Mouse (Mus musculus): ENCODE data around the gene Cdk2.

DNA sequence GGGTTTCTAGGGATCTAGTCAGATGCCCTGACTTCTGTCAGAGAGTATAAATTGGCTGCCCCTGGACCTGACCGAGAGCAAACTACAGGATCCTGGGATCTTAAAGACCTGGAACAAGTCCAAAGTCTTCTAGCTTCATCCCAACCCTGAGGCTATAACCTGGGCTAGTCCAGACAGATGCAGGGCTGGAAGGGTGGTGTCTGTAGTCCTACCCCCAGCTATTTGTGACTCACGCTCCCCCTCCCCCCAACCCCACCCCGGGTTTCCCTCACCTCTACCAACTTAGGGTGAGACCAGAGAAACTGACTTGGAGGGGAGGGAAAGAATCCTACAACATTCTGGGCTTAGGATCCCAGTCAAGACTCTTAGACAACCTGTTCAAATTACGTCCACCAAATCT lies 37.8 kb upstream of the Cdk2 start:
- TF ChIP-seq CTCF (IDR thresholded peaks at IDR 0.05; ENCODE audit: borderline replicate concordance, extremely low read depth, insufficient read depth, insufficient read length): no peak
- no peak for TF ChIP-seq POLR2A (IDR thresholded peaks at IDR 0.05; ENCODE audit: borderline replicate concordance, extremely low read depth, insufficient read depth, insufficient read length, poor library complexity, severe bottlenecking)

All from brain, embryonic 14.5 days (tissue).